Mouse (Mus musculus) spleen, postnatal 10 days (tissue): Measurements from ENCODE around the gene Camk1g.

Experiments
- DNase-seq, 2 experiments: peaks; one replicate each; pipeline ENCODE4 v3.0.0; 2021 to 2022; ENCODE audit warnings: low spot score in 2 of 2

The Camk1g gene

DNA sequence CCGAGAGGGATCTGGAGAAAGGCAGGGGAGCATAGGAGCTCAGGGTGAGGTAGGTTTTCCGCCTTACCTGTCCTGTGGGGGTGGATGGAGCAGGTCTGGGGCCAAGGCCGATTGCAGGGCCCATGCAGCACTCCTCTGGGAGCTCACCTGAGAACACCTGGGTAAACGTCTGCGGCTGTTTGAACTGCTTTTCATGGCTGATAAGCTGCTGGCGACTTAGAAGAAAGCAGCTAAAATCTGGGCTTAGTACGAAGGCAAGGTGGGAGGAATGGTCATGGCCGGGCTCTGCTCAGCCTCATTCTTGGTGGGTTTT is 68.0 kb downstream of the Camk1g start:
- no peak for DNase-seq

DNA sequence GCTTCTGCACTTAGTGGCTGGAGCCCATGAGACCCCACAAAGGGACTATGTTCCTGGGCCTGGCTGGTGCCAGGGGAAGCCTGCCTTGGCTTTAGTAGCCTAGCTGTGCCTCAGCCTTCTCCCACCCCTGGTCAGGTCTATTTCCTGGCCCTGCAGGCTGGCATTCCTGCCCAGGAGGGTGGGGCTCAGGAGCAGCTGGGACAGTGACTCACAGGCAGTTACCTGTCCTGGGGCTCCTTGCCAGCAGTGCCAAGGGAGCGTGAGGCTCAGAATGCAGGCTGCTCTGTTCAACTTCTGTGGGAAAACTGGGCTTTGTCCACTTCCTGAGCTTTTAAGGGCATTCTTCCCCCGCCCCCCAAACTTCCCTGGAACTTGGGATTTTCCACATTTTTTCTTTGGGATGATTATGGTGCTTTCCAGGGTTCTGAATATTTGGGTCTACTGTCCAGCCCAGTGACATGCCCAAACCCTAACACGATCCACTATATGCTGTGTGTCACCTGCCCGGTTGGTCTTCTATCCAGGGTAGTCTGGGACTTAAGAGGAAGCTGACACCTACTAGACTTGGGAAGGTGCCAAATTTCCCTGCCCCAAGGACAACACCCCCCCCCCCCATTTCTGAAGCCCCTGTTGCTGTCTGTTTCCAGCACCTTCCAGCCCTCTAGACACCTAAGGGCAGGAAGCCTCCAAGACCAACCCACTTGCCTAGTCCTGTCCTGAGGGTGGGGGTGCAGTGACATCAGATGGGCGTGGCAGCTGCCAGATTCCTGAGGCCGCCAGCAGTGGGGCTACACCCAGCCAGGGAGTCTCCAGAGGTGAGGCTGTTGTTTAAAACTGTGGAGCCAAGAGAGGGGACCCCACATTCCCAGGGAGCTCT is 68.6 kb downstream of the Camk1g start:
- DNase-seq: no peak

DNA sequence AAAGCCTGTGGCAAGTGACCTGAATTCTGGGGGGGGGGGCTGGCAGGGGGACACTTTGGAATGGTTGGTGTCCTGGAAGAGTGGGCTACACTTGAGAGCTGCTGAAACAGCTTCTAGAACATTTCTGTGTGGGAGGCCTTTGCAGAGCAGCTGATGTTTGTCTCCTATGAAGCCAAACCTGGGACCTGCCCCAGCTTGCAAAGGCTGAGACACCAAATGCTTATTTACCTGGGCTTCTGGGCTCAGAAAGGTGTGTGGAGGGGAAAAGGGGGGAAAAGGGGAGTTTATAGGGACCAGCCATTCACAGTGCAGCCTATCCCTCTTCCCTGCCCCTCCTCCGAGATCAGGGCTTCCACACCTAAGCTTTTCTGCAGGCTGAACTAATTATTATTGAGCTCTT is 70.1 kb downstream of the Camk1g start:
- no peak for DNase-seq

DNA sequence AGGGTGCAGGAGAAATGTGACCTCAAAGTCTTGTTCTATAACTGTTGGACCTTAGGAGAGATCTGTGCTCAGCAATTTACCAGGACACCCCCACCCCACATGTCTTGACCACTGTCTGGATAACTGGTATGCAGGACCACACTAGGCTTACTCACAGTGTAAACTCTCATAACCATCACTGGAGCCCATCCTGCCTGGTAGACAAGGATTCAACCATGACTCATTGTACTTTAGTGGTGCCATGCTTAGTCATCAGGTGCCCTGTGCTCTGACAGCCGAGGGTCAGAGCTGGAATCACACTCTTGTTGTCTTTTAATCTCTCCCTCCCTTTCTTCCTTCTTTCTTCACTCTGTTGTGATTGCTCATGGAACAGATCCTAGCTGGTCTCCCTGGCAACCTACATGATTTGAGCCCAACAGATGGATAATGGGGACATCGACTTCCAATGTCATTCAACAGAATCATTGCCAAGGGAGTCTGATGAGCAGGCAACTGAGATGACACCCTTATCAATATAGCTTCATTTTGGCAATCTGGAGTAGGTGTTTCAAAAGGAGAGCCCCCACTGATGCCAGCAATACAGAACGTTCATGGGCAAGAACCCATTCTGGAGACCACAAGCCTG is 71.8 kb downstream of the Camk1g start:
- no peak for DNase-seq
